15 mouse cellular contexts compared by ENCODE assay signal in the genomic region with DNA sequence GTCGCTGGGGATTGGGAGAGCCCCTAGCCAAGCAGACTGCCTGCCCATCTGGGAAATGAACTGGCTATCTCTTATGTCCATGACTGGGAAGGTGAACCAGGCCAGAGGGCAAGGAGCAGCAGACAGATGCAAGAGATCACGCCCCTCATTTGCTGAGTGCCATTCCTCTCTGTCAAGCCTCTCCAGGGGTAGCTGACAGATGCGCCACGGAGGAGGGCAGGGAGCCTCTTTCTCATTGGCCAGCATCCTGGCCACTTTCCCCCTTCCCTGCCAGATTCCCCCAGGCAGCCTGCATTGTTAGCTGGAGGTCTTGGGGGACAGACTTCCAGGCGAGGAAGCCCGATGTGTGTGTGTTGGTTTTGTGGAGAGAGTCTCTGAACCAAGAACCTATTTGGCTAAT. TPM values are rescaled to one million over a fixed set of nuclear protein-coding genes. Genes with fewer than 3 reads are reported as not detected.
DNase-seq lines count a peak whose midpoint lies in the region; ATAC-seq and TF ChIP-seq lines count a peak whose summit lies in the region.
"Had no signal": no experiment of that assay in that cellular context is flagged by ENCODE, and none has a peak within 500 bp of the region (broad histone marks: within the 10 kb centered on the region; RNA-seq: fewer than 3 reads in every experiment).

No protein-coding gene starts in this region.

- no peak overlapping the region for H3K4me3 ChIP-seq in forebrain, embryonic 11.5 days (ENCODE audit: low read depth, low read length)
- no peak overlapping the region for H3K4me3 ChIP-seq in hindbrain, embryonic 14.5 days (replicated peaks; ENCODE audit: low read length)
- no peak overlapping the region for H3K4me3 ChIP-seq in neural tube, embryonic 12.5 days
- no peak overlapping the region for H3K4me3 ChIP-seq in kidney, adult 2 months (ENCODE audit: insufficient read depth, low read depth, low read length)
- H3K4me3 ChIP-seq: embryonic facial prominence, embryonic 15.5 days; limb, embryonic 10.5 days; liver, embryonic 15.5 days had no signal

- DNase-seq in embryo, embryonic 10.5 days (ENCODE audit: low spot score): peak; percentile 74
- peak; percentile 62 for DNase-seq in forebrain, embryonic 11.5 days (ENCODE audit: low spot score)
- DNase-seq in hindbrain, embryonic 14.5 days (ENCODE audit: low spot score): no peak
- DNase-seq in kidney, adult 2 months: no peak
- DNase-seq: cerebellum, adult 8-10 months; right cerebral cortex, postnatal 25 days had no signal

- H3K27me3 ChIP-seq in forebrain, embryonic 11.5 days (ENCODE audit: control insufficient read depth, insufficient read depth, low read length): no peaks in the 10 kb centered on the region
- H3K27me3 ChIP-seq in hindbrain, embryonic 14.5 days (ENCODE audit: control insufficient read depth, insufficient read depth, low read length): no peaks in the 10 kb centered on the region
- no peaks in the 10 kb centered on the region for H3K27me3 ChIP-seq in neural tube, embryonic 12.5 days (replicated peaks)
- H3K27me3 ChIP-seq in kidney, adult 2 months (replicated peaks; ENCODE audit: control insufficient read depth, insufficient read depth, low read length): no peaks in the 10 kb centered on the region
- H3K27me3 ChIP-seq: embryonic facial prominence, embryonic 15.5 days had no signal

- H3K9ac ChIP-seq in forebrain, embryonic 11.5 days (ENCODE audit: low read length): no peak overlapping the region
- no peak overlapping the region for H3K9ac ChIP-seq in hindbrain, embryonic 14.5 days
- H3K9ac ChIP-seq in neural tube, embryonic 12.5 days: no peak overlapping the region
- H3K9ac ChIP-seq: embryonic facial prominence, embryonic 15.5 days; liver, embryonic 15.5 days had no signal

- peaks cover 18% of the 10 kb centered on the region for H3K4me1 ChIP-seq in forebrain, embryonic 11.5 days (replicated peaks; ENCODE audit: control insufficient read depth, insufficient read depth, low read length)
- peaks cover 49% of the 10 kb centered on the region for H3K4me1 ChIP-seq in hindbrain, embryonic 14.5 days (replicated peaks; ENCODE audit: control insufficient read depth, insufficient read depth, low read length)
- H3K4me1 ChIP-seq in neural tube, embryonic 12.5 days: peaks cover 50% of the 10 kb centered on the region
- no peaks in the 10 kb centered on the region for H3K4me1 ChIP-seq in kidney, adult 2 months (ENCODE audit: control insufficient read depth, insufficient read depth, low read length)

- no peak overlapping the region for H3K4me2 ChIP-seq in forebrain, embryonic 11.5 days (ENCODE audit: low read depth, low read length, severe bottlenecking)
- no peak overlapping the region for H3K4me2 ChIP-seq in hindbrain, embryonic 14.5 days (replicated peaks)
- no peak overlapping the region for H3K4me2 ChIP-seq in neural tube, embryonic 12.5 days (replicated peaks)
- H3K4me2 ChIP-seq: embryonic facial prominence, embryonic 15.5 days; heart, embryonic 11.5 days; liver, embryonic 15.5 days had no signal

- H3K9me3 ChIP-seq in forebrain, embryonic 11.5 days (ENCODE audit: control insufficient read depth, low read length): no peaks in the 10 kb centered on the region
- H3K9me3 ChIP-seq in hindbrain, embryonic 14.5 days (ENCODE audit: control insufficient read depth, low read length): no peaks in the 10 kb centered on the region
- no peaks in the 10 kb centered on the region for H3K9me3 ChIP-seq in neural tube, embryonic 12.5 days
- H3K9me3 ChIP-seq: embryonic facial prominence, embryonic 15.5 days; limb, embryonic 10.5 days; liver, embryonic 15.5 days had no signal

- no peak for TF ChIP-seq POLR2A in kidney, adult 2 months (IDR thresholded peaks at IDR 0.05; ENCODE audit: low read depth, low read length)

- TF ChIP-seq CTCF in kidney, adult 2 months (conservative IDR thresholded peaks at IDR 0.05; ENCODE audit: insufficient read depth, insufficient read length, low read depth, low read length): no peak

- no peaks in the 10 kb centered on the region for H3K36me3 ChIP-seq in forebrain, embryonic 11.5 days (ENCODE audit: control insufficient read depth, insufficient read depth, low read length)
- no peaks in the 10 kb centered on the region for H3K36me3 ChIP-seq in hindbrain, embryonic 14.5 days (replicated peaks; ENCODE audit: control insufficient read depth, insufficient read depth)
- H3K36me3 ChIP-seq in neural tube, embryonic 12.5 days: no peaks in the 10 kb centered on the region
- no peaks in the 10 kb centered on the region for H3K36me3 ChIP-seq in kidney, adult 2 months (ENCODE audit: control insufficient read depth, insufficient read depth, low read length)
- H3K36me3 ChIP-seq: embryonic facial prominence, embryonic 15.5 days; limb, embryonic 10.5 days; liver, embryonic 15.5 days had no signal

- peak; percentile 47; the same call in 1 of the 2 replicates for ATAC-seq in forebrain, embryonic 11.5 days (replicated peaks; ENCODE audit: low FRiP score)
- no peak for ATAC-seq in hindbrain, embryonic 14.5 days (ENCODE audit: low FRiP score)
- ATAC-seq in neural tube, embryonic 12.5 days (ENCODE audit: low FRiP score, low read depth): peak; percentile 23; the same call in 1 of the 2 replicates
- ATAC-seq in inflammation-experienced regulatory T-cells, adult 6 months: no peak
- no peak for ATAC-seq in monocyte, adult 5-6 weeks (replicated peaks; ENCODE audit: insufficient number of reproducible peaks, low FRiP score, low TSS enrichment, poor library complexity, severe bottlenecking)
- ATAC-seq: CD4-positive, CD25-positive, alpha-beta regulatory T cell, adult 4 months had no signal

- H3K27ac ChIP-seq in forebrain, embryonic 11.5 days (ENCODE audit: low read depth, low read length): peak overlapping the region; percentile 65
- peak overlapping the region; percentile 86 for H3K27ac ChIP-seq in hindbrain, embryonic 14.5 days
- peak overlapping the region; percentile 51; the same call in 1 of the 2 replicates for H3K27ac ChIP-seq in neural tube, embryonic 12.5 days
- no peak overlapping the region for H3K27ac ChIP-seq in kidney, adult 2 months (ENCODE audit: insufficient read depth, low read depth, low read length)
- H3K27ac ChIP-seq: embryonic facial prominence, embryonic 15.5 days; kidney, postnatal 0 days; limb, embryonic 10.5 days; liver, embryonic 15.5 days had no signal

- 13% methylated on average over 6 of the region's 6 CpGs for WGBS in forebrain, embryonic 11.5 days
- WGBS in hindbrain, embryonic 14.5 days: 6% methylated on average over 6 of the region's 6 CpGs
- WGBS in neural tube, embryonic 12.5 days: 10% methylated on average over 6 of the region's 6 CpGs
- WGBS in kidney, adult 2 months: 46% methylated on average over 6 of the region's 6 CpGs

RNA-seq across cellular contexts. Expression of gene Cntn2, which starts 16.0 kb away (rescaled TPM):
- polyA plus RNA-seq in forebrain, embryonic 11.5 days (2014; fragmentation: Nextera tagmentation; extraction: Ambion mirVana): 15.3 and 16.9 TPM in 2 replicates
- 26.1 and 28.1 TPM in 2 replicates for polyA plus RNA-seq in hindbrain, embryonic 14.5 days (2014; fragmentation: Nextera tagmentation; extraction: Ambion mirVana)
- 82.3 and 104 TPM in 2 replicates for polyA plus RNA-seq in neural tube, embryonic 12.5 days (2016; fragmentation: Nextera tagmentation; extraction: Ambion mirVana)
- polyA plus RNA-seq in inflammation-experienced regulatory T-cells, adult 6 months (2017; shearing (Covaris generic)): not detected
- not detected in 3 replicates for total RNA-seq in monocyte, adult 5-6 weeks (2017)
- polyA plus RNA-seq in kidney, adult 2 months (2012; rRNA removed): 0.03 and 0.11 TPM in 2 replicates
- polyA plus RNA-seq: CD4-positive, CD25-positive, alpha-beta regulatory T cell, adult 4 months had no signal

RNA-seq across cellular contexts. Expression of gene Tmem81, which starts 53.0 kb away (rescaled TPM):
- 1.1 and 1.3 TPM in 2 replicates for polyA plus RNA-seq in forebrain, embryonic 11.5 days (2014; fragmentation: Nextera tagmentation; extraction: Ambion mirVana)
- 0.57 and 1.3 TPM in 2 replicates for polyA plus RNA-seq in hindbrain, embryonic 14.5 days (2014; fragmentation: Nextera tagmentation; extraction: Ambion mirVana)
- polyA plus RNA-seq in neural tube, embryonic 12.5 days (2016; fragmentation: Nextera tagmentation; extraction: Ambion mirVana): 1.2 TPM in 2 replicates
- polyA plus RNA-seq in inflammation-experienced regulatory T-cells, adult 6 months (2017; shearing (Covaris generic)): 1 to 10 TPM; 3.9 to 6.3 (median 6.0) TPM
- total RNA-seq in monocyte, adult 5-6 weeks (2017): 7.1 to 12.8 TPM (median 10.7 TPM) in 3 replicates
- polyA plus RNA-seq in kidney, adult 2 months (2012; rRNA removed): 1.8 and 2.0 TPM in 2 replicates

Comparison
In these comparisons a context has a peak if more than half of its experiments do, and no peak if none do; other contexts are left out.
1. DNase-seq: peak in embryo, embryonic 10.5 days (single experiment) and forebrain, embryonic 11.5 days (single experiment); none in hindbrain, embryonic 14.5 days (single experiment) and kidney, adult 2 months (single experiment).
2. ATAC-seq: peak in forebrain, embryonic 11.5 days (single experiment) and neural tube, embryonic 12.5 days (single experiment); none in hindbrain, embryonic 14.5 days (single experiment), inflammation-experienced regulatory T-cells, adult 6 months (single experiment) and monocyte, adult 5-6 weeks (single experiment).
3. RNA of gene Cntn2, which starts 16.0 kb away (polyA plus RNA-seq): 82.3 to 104 TPM in neural tube, embryonic 12.5 days, 26.1 to 28.1 TPM in hindbrain, embryonic 14.5 days and 15.3 to 16.9 TPM in forebrain, embryonic 11.5 days; not detected in inflammation-experienced regulatory T-cells, adult 6 months and 0.03 to 0.11 TPM in kidney, adult 2 months; every median in the first group is over 10 times any median in the second.